Mouse (Mus musculus): ENCODE measurements around the gene Tpm1. TPM values are rescaled to one million over a fixed set of nuclear protein-coding genes. Genes with fewer than 3 reads are reported as not detected.

Tpm1 gene
- total and polyA plus RNA-seq, 2 experiments = 16.1 to 35.0 TPM

DNA sequence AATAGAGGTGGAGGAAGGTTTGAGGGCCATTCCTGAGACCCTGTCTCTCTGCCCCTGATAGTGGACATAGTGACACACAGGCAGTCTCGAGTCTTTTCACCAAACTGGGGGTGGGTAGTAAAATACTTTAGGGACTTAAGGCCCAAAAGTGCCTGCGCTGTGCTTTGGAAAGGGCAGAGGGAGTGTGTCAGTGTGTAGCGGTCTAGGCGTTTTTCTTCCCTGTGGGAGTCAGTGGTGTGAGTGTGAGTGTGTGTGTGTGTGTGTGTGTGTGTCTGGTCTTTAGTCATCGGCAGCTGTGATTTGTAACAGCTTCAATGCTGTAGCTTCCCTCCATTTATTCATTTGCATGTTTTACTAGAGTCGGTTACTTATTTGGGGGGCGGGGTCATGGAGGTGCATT is 630 bp upstream of the Tpm1 start:
- Histone ChIP-seq H3K79me2 (ENCODE audit: control insufficient read depth, insufficient read depth, low read length) (no peaks in the 10 kb centered on the region), H3K27me3 (ENCODE audit: control insufficient read depth, insufficient read depth, low read length) (peaks cover 26% of the 10 kb centered on the region; the same call in 1 of the 2 replicates), H3K4me3 (ENCODE audit: insufficient read depth, low read depth, low read length) (no peak overlapping the region), H3K36me3 (ENCODE audit: control insufficient read depth, insufficient read depth, low read length) (no peaks in the 10 kb centered on the region), H3K27ac (replicated peaks; ENCODE audit: insufficient read depth, low read depth, low read length) (no peak overlapping the region), H3K9ac (ENCODE audit: low read depth, low read length) (no peak overlapping the region), H3K4me1 (ENCODE audit: control insufficient read depth, insufficient read depth, low read length) (peaks cover 6% of the 10 kb centered on the region)
- WGBS = 57% methylated on average over 7 of the region's 7 CpGs
- DNase-seq (ENCODE audit: extremely low read depth, low read depth, low spot score) = no peak
- no peak for TF ChIP-seq CTCF (IDR thresholded peaks at IDR 0.05; ENCODE audit: low read depth, low read length)
- TF ChIP-seq POLR2A (IDR thresholded peaks at IDR 0.05; ENCODE audit: extremely low read depth, insufficient read depth, low read length) = no peak

GRCm38 (mm10) chr9:67048483-67049085 is 622 bp downstream of the Tpm1 start:
- no peak for DNase-seq (ENCODE audit: extremely low read depth, low read depth, low spot score)
- H3K9ac ChIP-seq (ENCODE audit: low read depth, low read length) = 0 out of 2 replicates have a peak overlapping the region, but pooled peaks have one; percentile 3
- H3K79me2 ChIP-seq (ENCODE audit: control insufficient read depth, insufficient read depth, low read length) = no peaks in the 10 kb centered on the region
- WGBS = 2% methylated on average over 26 of the region's 26 CpGs
- H3K27ac ChIP-seq (replicated peaks; ENCODE audit: insufficient read depth, low read depth, low read length) = no peak overlapping the region
- H3K4me3 ChIP-seq (ENCODE audit: insufficient read depth, low read depth, low read length) = peak overlapping the region; percentile 53; the same call in 1 of the 2 replicates
- no peaks in the 10 kb centered on the region for H3K36me3 ChIP-seq (ENCODE audit: control insufficient read depth, insufficient read depth, low read length)
- peaks cover 6% of the 10 kb centered on the region for H3K4me1 ChIP-seq (ENCODE audit: control insufficient read depth, insufficient read depth, low read length)
- peaks cover 26% of the 10 kb centered on the region; the same call in 1 of the 2 replicates for H3K27me3 ChIP-seq (ENCODE audit: control insufficient read depth, insufficient read depth, low read length)
- TF ChIP-seq CTCF (IDR thresholded peaks at IDR 0.05; ENCODE audit: low read depth, low read length) (no peak), POLR2A (IDR thresholded peaks at IDR 0.05; ENCODE audit: extremely low read depth, insufficient read depth, low read length) (no peak)

GRCm38 (mm10) chr9:67047606-67048482 is 1.4 kb downstream of the Tpm1 start:
- Histone ChIP-seq H3K36me3 (ENCODE audit: control insufficient read depth, insufficient read depth, low read length) (no peaks in the 10 kb centered on the region), H3K4me1 (ENCODE audit: control insufficient read depth, insufficient read depth, low read length) (peaks cover 6% of the 10 kb centered on the region), H3K27me3 (ENCODE audit: control insufficient read depth, insufficient read depth, low read length) (peaks cover 26% of the 10 kb centered on the region; the same call in 1 of the 2 replicates), H3K9ac (ENCODE audit: low read depth, low read length) (peak overlapping the region; percentile 9; the same call in 1 of the 2 replicates), H3K4me3 (ENCODE audit: insufficient read depth, low read depth, low read length) (peak overlapping the region; percentile 45; the same call in 1 of the 2 replicates), H3K27ac (replicated peaks; ENCODE audit: insufficient read depth, low read depth, low read length) (no peak overlapping the region), H3K79me2 (ENCODE audit: control insufficient read depth, insufficient read depth, low read length) (no peaks in the 10 kb centered on the region)
- 2% methylated on average over 50 of the region's 50 CpGs for WGBS
- no peak for TF ChIP-seq POLR2A (IDR thresholded peaks at IDR 0.05; ENCODE audit: extremely low read depth, insufficient read depth, low read length)
- no peak for DNase-seq (ENCODE audit: extremely low read depth, low read depth, low spot score)

DNA sequence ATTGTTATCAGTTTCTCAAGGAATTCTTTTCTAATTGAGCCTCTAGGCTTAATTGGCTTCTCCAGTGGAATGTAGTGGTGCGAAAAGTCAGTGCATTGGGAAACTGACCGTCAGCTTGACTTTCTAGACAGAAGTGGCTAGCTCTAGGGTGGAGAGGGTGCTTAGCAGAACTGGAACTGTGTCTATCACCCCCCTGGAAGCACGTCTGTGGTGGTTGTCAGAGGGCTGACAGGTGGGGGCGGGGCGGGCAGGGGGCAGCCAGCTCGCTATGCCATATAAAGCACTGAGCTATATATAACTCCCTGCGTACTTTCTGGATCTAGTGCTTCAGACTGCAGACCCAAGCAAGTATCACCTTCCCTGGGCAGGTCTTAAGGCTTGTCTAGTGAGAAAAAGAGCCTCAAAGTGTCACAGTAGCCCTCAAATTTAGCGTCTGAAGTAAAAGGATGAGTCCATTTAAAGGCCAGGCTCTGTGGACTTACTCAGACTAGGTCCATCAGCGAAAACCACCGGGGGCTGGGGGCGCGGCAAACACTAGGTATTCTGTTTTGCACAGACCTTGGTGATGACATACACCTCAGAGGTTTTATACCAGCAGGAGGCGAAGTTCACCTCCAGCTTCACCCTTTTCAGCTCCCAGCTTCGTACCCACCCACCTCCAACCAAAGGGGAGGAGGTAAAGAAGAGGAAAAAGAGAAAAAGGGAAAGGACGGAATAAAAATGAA is 2.2 kb downstream of the Tpm1 start:
- Histone ChIP-seq H3K27me3 (ENCODE audit: control insufficient read depth, insufficient read depth, low read length) (peaks cover 26% of the 10 kb centered on the region; the same call in 1 of the 2 replicates), H3K4me3 (ENCODE audit: insufficient read depth, low read depth, low read length) (peak overlapping the region; percentile 45; the same call in 1 of the 2 replicates), H3K36me3 (ENCODE audit: control insufficient read depth, insufficient read depth, low read length) (no peaks in the 10 kb centered on the region), H3K27ac (replicated peaks; ENCODE audit: insufficient read depth, low read depth, low read length) (no peak overlapping the region), H3K9ac (ENCODE audit: low read depth, low read length) (no peak overlapping the region), H3K4me1 (ENCODE audit: control insufficient read depth, insufficient read depth, low read length) (peaks cover 8% of the 10 kb centered on the region), H3K79me2 (ENCODE audit: control insufficient read depth, insufficient read depth, low read length) (no peaks in the 10 kb centered on the region; the same call in 1 of the 2 replicates)
- DNase-seq (ENCODE audit: extremely low read depth, low read depth, low spot score) = no peak
- WGBS = 27% methylated on average over 15 of the region's 15 CpGs
- TF ChIP-seq CTCF (IDR thresholded peaks at IDR 0.05; ENCODE audit: low read depth, low read length) = no peak

DNA sequence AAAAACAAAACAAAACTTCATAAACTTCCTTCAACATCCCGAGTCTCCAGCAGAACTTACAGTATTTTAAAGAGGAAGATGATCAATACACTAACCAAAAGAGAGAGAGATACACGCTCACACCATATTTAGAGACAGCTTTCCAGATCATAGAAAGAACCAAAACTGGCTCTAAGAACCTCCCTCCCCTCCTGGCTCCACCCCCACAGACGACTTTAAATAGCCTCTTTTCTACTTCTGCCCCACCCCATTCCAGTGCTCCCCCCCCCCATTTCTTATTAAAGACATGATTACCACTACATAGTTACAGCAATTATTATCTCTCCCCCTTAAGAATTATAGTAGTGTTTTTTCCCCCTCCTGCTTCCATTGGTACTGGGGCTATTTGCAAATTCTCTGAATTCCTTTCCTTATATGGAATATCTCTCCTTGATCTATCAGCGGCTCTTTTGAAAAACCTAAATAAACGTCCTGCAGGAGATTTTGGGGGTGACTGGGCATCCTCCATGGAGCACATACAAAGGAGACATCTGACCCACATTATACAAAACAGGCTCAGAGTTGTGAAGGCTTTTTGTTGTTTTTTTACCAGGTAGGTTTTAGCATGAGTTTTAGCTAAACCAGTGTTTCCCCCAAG is 3.1 kb downstream of the Tpm1 start:
- Histone ChIP-seq H3K4me1 (ENCODE audit: control insufficient read depth, insufficient read depth, low read length) (peaks cover 13% of the 10 kb centered on the region), H3K79me2 (ENCODE audit: control insufficient read depth, insufficient read depth, low read length) (peaks cover 3% of the 10 kb centered on the region; the same call in 1 of the 2 replicates), H3K4me3 (ENCODE audit: insufficient read depth, low read depth, low read length) (no peak overlapping the region), H3K27me3 (ENCODE audit: control insufficient read depth, insufficient read depth, low read length) (peaks cover 26% of the 10 kb centered on the region; the same call in 1 of the 2 replicates), H3K9ac (ENCODE audit: low read depth, low read length) (no peak overlapping the region), H3K36me3 (ENCODE audit: control insufficient read depth, insufficient read depth, low read length) (no peaks in the 10 kb centered on the region), H3K27ac (replicated peaks; ENCODE audit: insufficient read depth, low read depth, low read length) (no peak overlapping the region)
- 26% methylated on average over 5 of the region's 5 CpGs for WGBS
- TF ChIP-seq POLR2A (IDR thresholded peaks at IDR 0.05; ENCODE audit: extremely low read depth, insufficient read depth, low read length) (no peak), CTCF (IDR thresholded peaks at IDR 0.05; ENCODE audit: low read depth, low read length) (no peak)
- no peak for DNase-seq (ENCODE audit: extremely low read depth, low read depth, low spot score)

Data from liver, adult 2 months (tissue).